In the genomic region with DNA sequence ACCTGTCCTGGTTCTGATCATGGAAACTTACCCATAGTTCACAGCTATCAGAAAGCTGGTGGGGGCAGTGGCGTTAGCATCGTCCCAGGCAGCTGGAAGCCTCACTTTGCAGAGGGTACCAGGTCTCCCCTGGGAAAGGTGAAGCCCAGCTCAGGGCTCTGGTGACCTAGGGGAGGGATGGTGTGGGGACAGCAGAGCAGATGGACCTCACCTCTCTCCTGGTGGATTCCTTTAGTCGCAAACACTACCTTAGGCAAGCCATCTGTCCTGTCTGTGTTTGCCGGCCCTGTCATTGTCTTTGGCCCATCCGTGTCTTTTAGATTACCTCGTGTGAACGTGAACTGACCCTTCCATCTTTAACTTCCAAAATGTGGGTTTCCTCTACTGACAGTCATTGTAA, we compare ENCODE assay signal across 28 mouse cellular contexts. TPM values are rescaled to one million over a fixed set of nuclear protein-coding genes. Genes with fewer than 3 reads are reported as not detected.
DNase-seq lines count a peak whose midpoint lies in the region; ATAC-seq and TF ChIP-seq lines count a peak whose summit lies in the region.
"Had no signal": no experiment of that assay in that cellular context is flagged by ENCODE, and none has a peak within 500 bp of the region (broad histone marks: within the 10 kb centered on the region; RNA-seq: fewer than 3 reads in every experiment).

No protein-coding gene starts in this region.

- H3K4me1 ChIP-seq in heart, embryonic 10.5 days, result peaks cover 18% of the 10 kb centered on the region
- peaks cover 22% of the 10 kb centered on the region; the same call in 1 of the 2 replicates for H3K4me1 ChIP-seq in kidney, embryonic 15.5 days
- no peaks in the 10 kb centered on the region for H3K4me1 ChIP-seq in kidney, embryonic 16.5 days (ENCODE audit: insufficient read depth, low read length)
- peaks cover 33% of the 10 kb centered on the region for H3K4me1 ChIP-seq in embryonic facial prominence, embryonic 15.5 days
- peaks cover 32% of the 10 kb centered on the region for H3K4me1 ChIP-seq in stomach, embryonic 14.5 days (ENCODE audit: control insufficient read depth, insufficient read depth, low read length)
- H3K4me1 ChIP-seq in cerebellum, adult 2 months (ENCODE audit: control insufficient read depth, insufficient read depth, low read length), result no peaks in the 10 kb centered on the region
- H3K4me1 ChIP-seq: hindbrain, embryonic 15.5 days had no signal

- no peak overlapping the region for H3K4me2 ChIP-seq in kidney, embryonic 15.5 days
- H3K4me2 ChIP-seq in kidney, embryonic 16.5 days (replicated peaks; ENCODE audit: low read depth, low read length), result no peak overlapping the region
- no peak overlapping the region for H3K4me2 ChIP-seq in embryonic facial prominence, embryonic 15.5 days (replicated peaks)
- no peak overlapping the region for H3K4me2 ChIP-seq in stomach, embryonic 14.5 days (replicated peaks; ENCODE audit: low read depth, low read length)
- H3K4me2 ChIP-seq: hindbrain, embryonic 15.5 days; limb, embryonic 13.5 days; liver, embryonic 11.5 days had no signal

- ATAC-seq in kidney, embryonic 15.5 days (replicated peaks; ENCODE audit: low FRiP score), result no peak
- ATAC-seq in kidney, embryonic 16.5 days (ENCODE audit: low FRiP score, low TSS enrichment), result no peak
- no peak for ATAC-seq in embryonic facial prominence, embryonic 15.5 days (ENCODE audit: insufficient number of reproducible peaks, low FRiP score, low TSS enrichment, low read depth)
- ATAC-seq in stomach, embryonic 14.5 days (ENCODE audit: insufficient number of reproducible peaks, insufficient read depth, low FRiP score, low read depth), result no peak
- ATAC-seq: forebrain, embryonic 14.5 days; inflammation-experienced regulatory T-cells, adult 6 months had no signal

- WGBS in heart, embryonic 10.5 days, result 66% methylated on average over 7 of the region's 7 CpGs
- WGBS in kidney, embryonic 15.5 days, result 52% methylated on average over 7 of the region's 7 CpGs
- 54% methylated on average over 7 of the region's 7 CpGs for WGBS in kidney, embryonic 16.5 days
- WGBS in embryonic facial prominence, embryonic 15.5 days, result 63% methylated on average over 7 of the region's 7 CpGs
- WGBS in stomach, embryonic 14.5 days, result 65% methylated on average over 7 of the region's 7 CpGs
- WGBS in cerebellum, adult 2 months, result 42% methylated on average over 7 of the region's 7 CpGs

- no peaks in the 10 kb centered on the region for H3K9me3 ChIP-seq in heart, embryonic 10.5 days
- H3K9me3 ChIP-seq in kidney, embryonic 15.5 days (replicated peaks), result no peaks in the 10 kb centered on the region
- H3K9me3 ChIP-seq in kidney, embryonic 16.5 days (ENCODE audit: low read length), result no peaks in the 10 kb centered on the region
- no peaks in the 10 kb centered on the region for H3K9me3 ChIP-seq in embryonic facial prominence, embryonic 15.5 days (replicated peaks)
- no peaks in the 10 kb centered on the region for H3K9me3 ChIP-seq in stomach, embryonic 14.5 days (ENCODE audit: control insufficient read depth, low read depth, low read length)
- H3K9me3 ChIP-seq: hindbrain, embryonic 10.5 days; hindbrain, embryonic 15.5 days; limb, embryonic 13.5 days had no signal

- no peak overlapping the region for H3K4me3 ChIP-seq in heart, embryonic 10.5 days
- no peak overlapping the region for H3K4me3 ChIP-seq in kidney, embryonic 15.5 days (replicated peaks)
- H3K4me3 ChIP-seq in kidney, embryonic 16.5 days (ENCODE audit: low read length), result no peak overlapping the region
- no peak overlapping the region for H3K4me3 ChIP-seq in embryonic facial prominence, embryonic 15.5 days (replicated peaks)
- no peak overlapping the region for H3K4me3 ChIP-seq in stomach, embryonic 14.5 days (ENCODE audit: low read depth, low read length)
- H3K4me3 ChIP-seq in cerebellum, adult 2 months (replicated peaks; ENCODE audit: insufficient read depth, low read depth, low read length), result no peak overlapping the region
- H3K4me3 ChIP-seq: hindbrain, embryonic 10.5 days; hindbrain, embryonic 15.5 days; left cerebral cortex, adult 2 months; limb, embryonic 13.5 days had no signal

- no peak for TF ChIP-seq POLR2A in cerebellum, adult 2 months (IDR thresholded peaks at IDR 0.05; ENCODE audit: borderline replicate concordance, insufficient read depth, low read length)

- H3K27me3 ChIP-seq in heart, embryonic 10.5 days (ENCODE audit: insufficient read depth, poor library complexity, severe bottlenecking), result no peaks in the 10 kb centered on the region
- H3K27me3 ChIP-seq in kidney, embryonic 15.5 days, result no peaks in the 10 kb centered on the region
- no peaks in the 10 kb centered on the region for H3K27me3 ChIP-seq in kidney, embryonic 16.5 days (ENCODE audit: insufficient read depth, low read length)
- H3K27me3 ChIP-seq in embryonic facial prominence, embryonic 15.5 days, result no peaks in the 10 kb centered on the region
- H3K27me3 ChIP-seq in stomach, embryonic 14.5 days (ENCODE audit: control insufficient read depth, insufficient read depth, low read length), result no peaks in the 10 kb centered on the region
- H3K27me3 ChIP-seq in cerebellum, adult 2 months (ENCODE audit: control insufficient read depth, insufficient read depth, low read length), result no peaks in the 10 kb centered on the region
- H3K27me3 ChIP-seq: hindbrain, embryonic 15.5 days; limb, embryonic 13.5 days had no signal

- no peak overlapping the region for H3K27ac ChIP-seq in heart, embryonic 10.5 days
- H3K27ac ChIP-seq in kidney, embryonic 15.5 days, result 0 out of 2 replicates have a peak overlapping the region, but pooled peaks have one; percentile 22
- no peak overlapping the region for H3K27ac ChIP-seq in kidney, embryonic 16.5 days (ENCODE audit: low read length)
- H3K27ac ChIP-seq in embryonic facial prominence, embryonic 15.5 days (replicated peaks), result 0 out of 2 replicates have a peak overlapping the region, but pooled peaks have one; percentile 55
- H3K27ac ChIP-seq in stomach, embryonic 14.5 days (ENCODE audit: low read length), result peak overlapping the region; percentile 80
- H3K27ac ChIP-seq in cerebellum, adult 2 months (ENCODE audit: insufficient read depth, low read length), result no peak overlapping the region
- H3K27ac ChIP-seq: hindbrain, embryonic 10.5 days; hindbrain, embryonic 15.5 days; left cerebral cortex, adult 2 months; macrophage had no signal

- no peaks in the 10 kb centered on the region for H3K36me3 ChIP-seq in heart, embryonic 10.5 days
- H3K36me3 ChIP-seq in kidney, embryonic 15.5 days, result no peaks in the 10 kb centered on the region
- no peaks in the 10 kb centered on the region for H3K36me3 ChIP-seq in kidney, embryonic 16.5 days (ENCODE audit: insufficient read depth, low read length)
- H3K36me3 ChIP-seq in embryonic facial prominence, embryonic 15.5 days, result no peaks in the 10 kb centered on the region
- no peaks in the 10 kb centered on the region for H3K36me3 ChIP-seq in stomach, embryonic 14.5 days (ENCODE audit: control insufficient read depth, insufficient read depth, low read length)
- H3K36me3 ChIP-seq: hindbrain, embryonic 10.5 days; hindbrain, embryonic 15.5 days; limb, embryonic 13.5 days had no signal

- TF ChIP-seq CTCF in cerebellum, adult 2 months (IDR thresholded peaks at IDR 0.05; ENCODE audit: borderline replicate concordance, insufficient read depth, low read depth, low read length), result no peak

- DNase-seq in heart, embryonic 10.5 days (ENCODE audit: low spot score), result peak; percentile 72
- no peak for DNase-seq in heart, postnatal 25 days (ENCODE audit: low spot score)
- no peak for DNase-seq in cerebellum, adult 2 months
- DNase-seq in left cerebral cortex, adult 18-20 months (ENCODE audit: low spot score in 2 of 2), result no peak
- DNase-seq: adrenal gland, postnatal 25 days; cerebellum, adult 11-12 months; cerebellum, postnatal 14 days; gastrocnemius, postnatal 14 days; kidney, adult 9 months; kidney, postnatal 25 days; midbrain, embryonic 14.5 days; thymus, adult 18-20 months; thymus, postnatal 25 days had no signal

- intact Hi-C loops in heart, postnatal 25 days (cut with DNase I), result no loop called here

- no peak overlapping the region for H3K9ac ChIP-seq in kidney, embryonic 15.5 days
- no peak overlapping the region for H3K9ac ChIP-seq in kidney, embryonic 16.5 days (replicated peaks; ENCODE audit: low read length)
- no peak overlapping the region for H3K9ac ChIP-seq in embryonic facial prominence, embryonic 15.5 days
- H3K9ac ChIP-seq in stomach, embryonic 14.5 days (replicated peaks; ENCODE audit: low read depth, low read length), result no peak overlapping the region
- H3K9ac ChIP-seq: hindbrain, embryonic 15.5 days; limb, embryonic 13.5 days had no signal

RNA-seq across cellular contexts. Expression of gene Col6a1, which starts 42.5 kb away (rescaled TPM):
- polyA plus RNA-seq in heart, embryonic 10.5 days (2016; fragmentation: Nextera tagmentation; extraction: Ambion mirVana), result 17.1 and 18.2 TPM in 2 replicates
- 10 to 100 TPM; 83.0 to 93.0 TPM for total RNA-seq in heart, postnatal 25 days (2021)
- polyA plus RNA-seq in kidney, embryonic 15.5 days (2015; fragmentation: Nextera tagmentation; extraction: Ambion mirVana), result 75.3 and 112 TPM in 2 replicates
- polyA plus RNA-seq in kidney, embryonic 16.5 days (2015; fragmentation: Nextera tagmentation; extraction: Ambion mirVana), result 94.8 and 128 TPM in 2 replicates
- 419 and 472 TPM in 2 replicates for polyA plus RNA-seq in embryonic facial prominence, embryonic 15.5 days (2015; fragmentation: Nextera tagmentation; extraction: Ambion mirVana)
- polyA plus RNA-seq in stomach, embryonic 14.5 days (2014; fragmentation: Nextera tagmentation; extraction: Ambion mirVana), result 275 and 292 TPM in 2 replicates
- polyA plus RNA-seq in cerebellum, adult 2 months (2012; rRNA removed), result 13.0 and 13.2 TPM in 2 replicates
- total RNA-seq in left cerebral cortex, adult 18-20 months (2021), result 10 to 100 TPM; 48.6 to 52.8 TPM
- total RNA-seq: granulocyte monocyte progenitor cell, adult 5-6 weeks; megakaryocyte-erythroid progenitor cell, adult 5-6 weeks; monocyte, adult 5-6 weeks had no signal
- polyA plus RNA-seq: inflammation-experienced regulatory T-cells, adult 6 months had no signal

Comparison
In these comparisons a context has a peak if more than half of its experiments do, and no peak if none do; other contexts are left out.
1. H3K27ac ChIP-seq: peak in kidney, embryonic 15.5 days (single experiment), embryonic facial prominence, embryonic 15.5 days (single experiment) and stomach, embryonic 14.5 days (single experiment); none in heart, embryonic 10.5 days (single experiment), kidney, embryonic 16.5 days (single experiment) and cerebellum, adult 2 months (single experiment).